Mouse (Mus musculus) layer of hippocampus, adult 9-10 months (tissue): Measurements from ENCODE around the gene Scarf2.

Experiments
- DNase-seq: peaks from one replicate; pipeline ENCODE4 v3.0.0; 2022; ENCODE audit warnings: low spot score

Scarf2 gene

DNA sequence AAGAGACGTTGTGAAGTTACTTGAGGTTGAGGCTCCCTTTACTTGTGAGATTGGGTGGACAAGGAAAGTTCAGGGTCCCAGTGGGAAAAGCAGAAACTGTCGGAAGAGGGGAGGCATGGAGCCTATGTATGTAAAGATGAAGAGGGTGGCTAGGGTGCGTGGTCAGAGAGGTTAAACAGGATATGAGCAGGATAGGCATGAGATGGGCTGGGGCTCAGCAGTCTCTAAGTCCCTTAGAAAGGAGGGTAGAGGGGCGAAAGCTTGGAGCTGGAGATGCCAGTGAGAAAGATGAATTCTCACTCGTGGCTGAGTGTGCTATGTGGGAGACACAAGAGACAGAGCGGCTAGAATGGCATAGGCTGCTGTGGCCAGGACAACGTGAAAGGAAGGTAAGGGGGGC is 35.7 kb downstream of the Scarf2 start, which contains the start of gene B830017H08Rik:
B830017H08Rik (plus strand) TSS at position 301 of the 400 bp plus-strand sequence.
- no peak for DNase-seq

DNA sequence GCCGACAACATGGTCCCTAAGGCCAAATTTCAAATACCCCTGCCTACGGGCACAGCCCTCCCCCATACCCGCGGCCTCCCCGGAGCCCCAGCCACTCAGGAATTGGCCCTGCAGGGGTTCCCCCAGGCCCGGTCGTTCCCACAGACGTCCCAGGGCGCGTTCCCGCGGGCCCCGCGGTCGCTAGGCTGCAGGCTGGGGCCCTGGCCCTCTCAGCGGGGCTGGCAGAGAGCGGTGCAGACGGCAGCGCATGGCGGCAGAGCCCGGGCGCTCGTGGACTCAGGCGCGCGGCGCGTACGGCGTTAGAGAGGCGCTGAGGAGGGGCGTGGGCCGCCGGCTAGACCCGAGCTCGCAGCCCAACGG is 36.2 kb downstream of the Scarf2 start:
- DNase-seq = no peak

DNA sequence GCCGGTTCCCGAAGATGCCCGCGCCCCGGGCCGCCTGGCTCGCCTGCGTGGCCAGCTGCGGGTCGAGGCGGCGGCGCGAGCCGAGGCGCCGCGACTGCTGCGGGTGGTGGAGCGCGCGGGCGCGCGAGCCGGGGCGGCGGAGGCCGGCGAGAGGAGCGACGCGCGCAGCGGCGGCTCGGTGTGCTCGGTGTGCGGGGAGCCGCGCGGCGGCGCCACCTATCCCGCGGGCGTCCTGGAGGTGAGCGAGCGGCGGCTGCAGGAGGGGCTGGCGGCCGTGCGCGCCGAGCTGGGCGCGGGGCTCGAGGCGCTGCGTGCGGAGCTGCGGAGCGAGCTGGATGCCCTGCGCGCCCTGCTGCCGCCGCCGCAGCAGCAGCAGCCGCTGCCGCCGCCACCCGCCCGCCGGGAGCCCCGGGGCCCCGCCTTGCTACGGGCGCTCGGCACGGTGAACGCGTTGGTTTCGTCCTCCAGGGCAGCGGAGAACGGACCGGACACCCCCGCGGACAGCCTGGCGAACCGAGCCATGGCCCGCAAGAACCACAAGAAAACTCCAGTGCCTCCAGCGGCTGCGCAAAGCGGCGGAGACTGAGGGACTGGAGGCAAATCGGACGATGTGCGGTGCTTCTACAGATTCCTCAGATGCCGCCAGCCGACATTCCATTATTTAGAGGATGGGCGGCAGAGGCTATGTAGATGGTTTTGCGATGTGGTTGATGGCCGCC is 36.8 kb downstream of the Scarf2 start:
- no peak for DNase-seq

DNA sequence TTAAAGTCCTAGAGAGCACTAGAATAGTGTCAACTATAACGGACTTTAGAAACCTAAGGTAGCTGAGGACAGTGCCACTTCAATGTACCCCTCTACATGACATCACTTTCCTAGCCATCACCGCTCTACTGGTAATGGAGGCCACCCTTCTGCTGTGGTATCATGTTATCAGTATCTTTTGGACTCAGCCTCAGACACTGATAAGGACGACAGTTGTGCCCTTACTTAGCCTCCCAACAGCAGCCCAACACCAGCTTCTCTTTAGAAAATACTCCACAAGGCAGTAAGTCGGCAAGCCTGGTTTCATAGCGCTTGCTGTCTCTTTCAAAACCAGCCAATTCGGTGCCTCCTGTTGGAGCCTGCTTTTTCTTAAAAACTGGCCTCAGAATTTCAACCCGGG is 37.5 kb downstream of the Scarf2 start:
- DNase-seq = no peak

DNA sequence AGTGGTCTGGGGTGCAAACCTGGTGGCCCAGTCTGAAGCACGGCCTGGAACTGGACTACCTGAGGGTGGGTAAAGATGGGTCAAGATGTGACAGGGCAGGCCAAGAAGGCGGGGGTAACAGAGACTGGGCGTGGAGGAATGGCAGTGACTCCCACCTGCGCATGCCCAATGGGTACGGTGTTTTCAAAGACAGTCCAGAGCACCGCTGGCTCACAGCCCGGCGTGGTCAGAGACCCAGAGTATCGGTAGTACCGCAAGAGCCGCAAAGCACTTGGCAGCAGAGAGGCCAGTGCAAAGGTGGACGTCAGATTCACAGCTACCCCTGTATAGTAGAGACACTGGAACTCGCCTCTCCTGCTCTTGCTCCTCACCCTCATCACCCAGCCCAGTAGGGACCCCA is 38.4 kb downstream of the Scarf2 start:
- no peak for DNase-seq

DNA sequence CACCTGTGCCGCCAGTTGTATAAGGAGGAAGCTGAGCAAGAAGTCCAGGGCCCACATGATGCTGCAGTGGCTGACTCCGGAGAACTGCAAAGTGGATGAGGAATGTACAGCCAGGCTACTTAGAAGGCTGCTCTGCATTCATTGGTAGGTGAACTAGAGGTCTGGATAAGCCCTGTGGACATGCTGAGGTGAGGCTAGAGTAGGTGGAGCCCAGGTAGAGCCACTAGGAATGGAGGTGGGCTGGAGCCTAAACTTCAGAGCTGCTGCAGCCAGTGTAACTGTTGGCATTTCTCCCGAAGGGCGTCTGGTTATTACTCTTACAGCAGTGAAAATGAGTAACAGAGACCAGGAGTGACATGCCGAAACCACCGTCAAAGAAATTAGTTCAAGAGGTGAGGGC is 41.0 kb downstream of the Scarf2 start, which contains the start of gene Car15:
Car15 (minus strand) TSS at position 314 of the 400 bp plus-strand sequence.
- DNase-seq = no peak

DNA sequence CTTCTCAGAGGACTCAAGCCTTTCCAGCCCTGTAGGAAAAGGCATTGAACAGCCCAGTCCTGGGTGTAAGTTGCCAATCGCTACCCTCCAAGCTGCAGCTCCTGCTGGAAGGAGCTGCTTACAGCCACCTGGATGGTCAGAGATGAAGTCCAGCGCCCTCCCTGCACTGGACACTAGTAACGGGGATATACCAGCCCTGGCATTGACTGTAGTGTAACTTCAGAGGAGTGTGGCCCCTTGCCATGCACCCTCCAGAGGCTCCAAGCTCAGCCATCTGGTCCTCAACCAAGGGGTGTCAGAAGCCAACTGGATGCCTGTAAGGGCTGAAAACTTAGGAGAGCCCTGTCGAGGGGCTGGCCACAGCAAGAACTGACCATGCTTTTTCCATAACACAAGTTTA is 42.9 kb downstream of the Scarf2 start:
- DNase-seq = no peak

DNA sequence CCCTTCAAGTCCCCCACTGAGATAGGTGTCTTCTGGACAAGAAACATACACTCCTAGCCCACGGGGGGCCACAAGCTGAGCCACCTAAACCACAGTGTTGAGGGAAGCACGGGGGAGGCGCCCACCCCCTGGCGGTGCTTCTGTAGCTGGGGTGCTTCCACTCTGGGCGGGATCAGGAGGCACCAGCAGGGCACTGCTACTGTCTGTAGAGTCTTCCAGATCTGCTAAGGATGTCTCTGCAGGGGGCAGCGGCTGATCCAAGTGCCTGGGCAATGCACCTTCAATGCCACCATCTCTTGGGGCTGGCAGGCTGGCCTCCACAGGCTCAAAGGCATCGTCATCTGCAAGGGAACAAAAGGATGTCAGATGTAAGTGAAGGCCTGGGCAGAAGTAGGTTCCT is 45.4 kb downstream of the Scarf2 start:
- DNase-seq = no peak

DNA sequence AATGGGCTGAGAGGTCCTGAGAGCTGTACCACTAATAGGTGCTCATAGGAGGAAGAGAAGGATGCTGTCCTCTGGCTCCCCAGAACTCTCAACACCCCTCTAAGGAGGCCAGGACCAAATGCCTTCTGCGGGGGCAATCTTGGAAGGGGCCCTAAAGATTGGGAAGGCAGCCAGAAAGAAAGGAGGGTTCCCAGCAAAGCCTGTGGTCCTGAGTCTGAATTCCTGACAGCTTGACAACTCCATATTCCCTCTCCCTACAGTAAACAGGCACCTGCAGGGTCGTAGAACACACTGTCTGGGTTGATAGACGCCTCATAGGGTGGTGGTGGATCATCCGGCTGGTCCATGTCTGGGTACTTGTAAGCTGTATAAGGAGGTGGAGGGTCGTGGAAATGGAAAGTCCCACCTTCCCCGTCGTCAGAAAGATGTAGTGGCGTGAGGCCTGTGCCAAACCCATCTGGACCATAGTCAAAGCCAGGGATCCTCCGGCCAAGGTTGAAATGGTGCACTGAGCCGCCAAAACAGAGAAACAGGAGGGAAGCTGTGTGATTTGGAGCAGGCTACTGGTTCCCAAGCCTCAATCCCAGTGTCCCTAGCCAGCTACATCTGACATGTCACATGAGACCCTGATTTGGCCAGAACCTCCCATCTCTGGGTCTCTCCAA is 46.8 kb downstream of the Scarf2 start:
- DNase-seq = no peak

DNA sequence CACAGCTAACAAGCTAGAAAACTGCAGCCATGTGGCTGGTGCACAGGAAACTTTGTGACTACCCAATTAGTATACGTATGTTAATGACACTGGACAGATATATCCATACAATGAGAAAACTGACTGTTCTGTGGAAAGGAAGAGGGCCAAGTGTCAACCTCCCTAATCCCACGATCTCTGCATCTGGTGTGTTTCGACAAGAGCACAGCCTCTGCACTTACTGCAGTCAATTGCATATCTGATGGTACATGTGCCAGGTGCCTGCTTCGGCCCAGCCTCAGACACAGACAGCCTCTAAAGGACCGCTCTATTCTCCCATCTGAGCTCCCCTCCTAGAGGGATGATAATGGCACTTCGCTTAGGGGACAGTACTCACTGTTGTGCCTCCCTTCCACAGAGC is 51.3 kb downstream of the Scarf2 start:
- no peak for DNase-seq

DNA sequence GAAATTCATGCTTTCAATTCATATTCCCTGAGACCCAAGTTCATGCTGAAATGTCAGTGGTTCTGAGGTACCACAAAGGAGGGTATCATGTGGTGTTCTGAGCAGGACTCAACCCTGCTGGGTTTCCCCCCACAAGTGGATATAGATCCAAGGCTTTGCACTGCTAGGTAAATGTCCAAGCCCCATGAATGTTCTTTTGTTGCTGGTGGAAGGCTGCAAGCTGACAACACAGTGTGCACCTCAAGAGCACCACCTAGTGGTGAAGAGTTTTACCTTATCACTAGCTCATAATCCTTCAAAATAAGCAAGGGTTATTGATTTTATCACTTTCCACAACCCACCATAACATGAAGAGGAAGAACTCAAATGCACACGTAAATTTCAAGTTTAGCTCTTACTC is 51.8 kb downstream of the Scarf2 start:
- DNase-seq = peak; percentile 65

DNA sequence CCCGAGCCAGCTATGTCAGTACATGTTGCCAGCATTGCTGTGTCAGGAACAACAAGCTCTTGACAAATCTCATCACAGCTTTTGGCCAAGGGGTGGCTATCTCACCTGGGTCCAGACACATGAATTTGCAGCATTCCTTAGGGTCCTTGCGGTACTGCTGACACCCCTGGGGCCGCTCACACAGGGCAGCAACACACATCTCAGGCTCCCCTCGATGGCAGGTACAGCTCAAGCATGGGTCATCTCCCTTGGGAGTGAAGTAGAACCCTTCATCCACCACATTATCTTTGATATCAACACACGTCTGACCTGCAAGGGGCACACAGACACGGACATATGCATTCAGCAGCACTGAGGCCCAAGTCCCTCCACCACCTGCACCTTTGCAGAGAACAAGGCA is 52.4 kb downstream of the Scarf2 start:
- no peak for DNase-seq

DNA sequence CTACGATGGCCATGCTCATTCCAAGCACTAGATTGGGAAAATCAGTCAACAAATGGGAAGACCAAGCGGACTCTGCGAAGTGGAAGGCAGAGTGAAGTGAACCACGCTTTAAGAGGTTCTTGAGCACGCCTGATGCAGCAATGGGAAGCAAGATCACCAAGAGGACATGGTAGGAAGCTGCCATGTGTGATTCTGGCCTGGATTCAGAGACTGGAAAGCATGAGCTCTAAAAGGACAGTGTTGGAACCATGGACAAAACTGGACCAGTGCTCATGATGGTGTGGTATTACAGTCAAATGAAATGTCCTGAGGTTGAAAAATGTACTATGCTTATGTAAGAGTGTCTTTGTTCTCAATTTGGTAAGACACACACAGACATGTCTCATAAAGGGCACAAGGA is 54.2 kb downstream of the Scarf2 start:
- no peak for DNase-seq

DNA sequence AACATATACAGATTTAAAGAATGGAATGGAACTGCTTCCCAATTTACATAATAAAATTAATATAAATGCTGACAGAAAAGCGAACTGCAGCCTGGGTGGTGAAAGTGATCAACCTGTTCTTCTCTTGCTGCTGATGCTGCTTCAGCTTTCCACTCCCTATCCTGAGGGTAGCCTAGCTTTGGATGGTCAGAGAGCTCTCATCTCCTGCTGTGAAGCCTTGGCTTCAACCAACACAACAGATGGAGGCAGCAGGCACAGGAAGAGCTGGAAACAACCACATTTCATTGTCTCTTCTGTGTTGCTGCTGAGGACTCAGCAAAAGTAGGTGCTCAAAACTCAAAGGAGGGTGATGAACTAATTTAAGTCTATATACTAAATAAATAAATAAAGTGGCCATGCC is 54.8 kb downstream of the Scarf2 start:
- no peak for DNase-seq

DNA sequence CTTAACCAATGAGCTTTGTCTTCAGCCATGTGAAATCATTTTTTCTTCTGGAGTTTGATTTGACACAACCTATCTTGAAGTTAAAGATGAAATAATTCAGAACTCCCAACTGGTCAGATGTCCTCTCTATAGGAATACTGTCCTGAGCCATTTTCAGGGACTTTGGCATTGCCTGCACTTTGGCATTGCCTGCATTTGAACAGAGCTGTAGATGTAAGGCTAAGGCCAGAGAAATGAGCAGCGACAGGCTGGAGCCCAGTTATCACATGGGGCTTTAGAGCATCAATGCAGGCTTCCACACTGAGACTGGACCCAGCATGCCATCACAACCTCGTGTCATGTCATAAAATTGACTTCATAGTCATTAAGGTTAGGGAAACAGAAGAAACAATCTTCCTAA is 56.2 kb downstream of the Scarf2 start:
- no peak for DNase-seq

DNA sequence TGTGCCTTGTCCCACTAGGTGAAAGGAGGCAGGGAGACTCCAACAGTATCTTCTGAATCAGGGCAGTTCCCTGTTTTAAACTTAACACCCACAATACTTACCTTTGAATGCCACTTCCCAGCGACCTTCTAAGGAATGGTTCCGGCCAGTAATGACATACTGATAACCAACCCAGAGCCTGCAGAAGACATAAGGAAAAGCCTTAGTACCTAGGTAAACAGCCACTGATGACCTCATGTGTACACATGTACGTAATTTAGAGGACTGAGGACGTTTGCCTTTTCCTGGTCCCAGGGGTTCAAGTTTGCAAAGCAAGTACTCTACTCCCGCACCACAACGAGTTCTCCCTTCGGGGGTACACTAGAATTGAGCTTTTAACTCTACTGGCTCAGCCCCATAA is 60.1 kb downstream of the Scarf2 start:
- no peak for DNase-seq
